Mouse (Mus musculus) bone marrow, adult 2 months (tissue): ENCODE results near the gene Zbtb7a.

Experiments
- CTCF ChIP-seq: fragments of 200-500 bp; IDR thresholded peaks from 2 replicates; pipeline ENCODE4 v1.5.1; 2011; ENCODE audit warnings: low read length, control low read depth; ENCODE audit not compliant: control insufficient read depth, insufficient read depth
- POLR2A ChIP-seq: fragments of 200-500 bp; IDR thresholded peaks from 2 replicates; pipeline ENCODE4 v1.6.1; 2011; ENCODE audit warnings: low read depth, mild to moderate bottlenecking, control low read depth, low read length, borderline replicate concordance; ENCODE audit not compliant: control insufficient read depth

GRCm38 (mm10) chr10:81189821-81190220 is 54.8 kb downstream of the Zbtb7a start:
- TF ChIP-seq CTCF: no peak
- TF ChIP-seq POLR2A: no peak
